Mouse (Mus musculus) liver, adult 2 months (tissue): ENCODE measurements around the gene Gm10181.

Experiments used
- CTCF ChIP-seq: fragments of 200-500 bp; IDR thresholded peaks from 2 replicates; pipeline ENCODE4 v1.5.1; 2011; ENCODE audit warnings: low read depth, low read length, control low read depth
- POLR2A ChIP-seq: fragments of 200-500 bp; IDR thresholded peaks from 2 replicates; pipeline ENCODE4 v1.6.1; 2011; ENCODE audit warnings: low read length, control low read depth; ENCODE audit not compliant: insufficient read depth; ENCODE audit errors: extremely low read depth

- TF ChIP-seq CTCF: no peak
- TF ChIP-seq POLR2A: no peak
Observed at GRCm38 (mm10) chr9:25132920-25133319, 43.7 kb downstream of the Gm10181 start.
